Mouse (Mus musculus): Measurements from ENCODE around the gene Ric8b. TPM values are rescaled to one million over a fixed set of nuclear protein-coding genes. Genes with fewer than 3 reads are reported as not detected.
A peak's percentile ranks its signal among the peaks of the same experiment; 100 is the strongest.

Ric8b gene
- polyA plus RNA-seq, 1 experiment from 2014 or later, result 17.8 TPM

DNA sequence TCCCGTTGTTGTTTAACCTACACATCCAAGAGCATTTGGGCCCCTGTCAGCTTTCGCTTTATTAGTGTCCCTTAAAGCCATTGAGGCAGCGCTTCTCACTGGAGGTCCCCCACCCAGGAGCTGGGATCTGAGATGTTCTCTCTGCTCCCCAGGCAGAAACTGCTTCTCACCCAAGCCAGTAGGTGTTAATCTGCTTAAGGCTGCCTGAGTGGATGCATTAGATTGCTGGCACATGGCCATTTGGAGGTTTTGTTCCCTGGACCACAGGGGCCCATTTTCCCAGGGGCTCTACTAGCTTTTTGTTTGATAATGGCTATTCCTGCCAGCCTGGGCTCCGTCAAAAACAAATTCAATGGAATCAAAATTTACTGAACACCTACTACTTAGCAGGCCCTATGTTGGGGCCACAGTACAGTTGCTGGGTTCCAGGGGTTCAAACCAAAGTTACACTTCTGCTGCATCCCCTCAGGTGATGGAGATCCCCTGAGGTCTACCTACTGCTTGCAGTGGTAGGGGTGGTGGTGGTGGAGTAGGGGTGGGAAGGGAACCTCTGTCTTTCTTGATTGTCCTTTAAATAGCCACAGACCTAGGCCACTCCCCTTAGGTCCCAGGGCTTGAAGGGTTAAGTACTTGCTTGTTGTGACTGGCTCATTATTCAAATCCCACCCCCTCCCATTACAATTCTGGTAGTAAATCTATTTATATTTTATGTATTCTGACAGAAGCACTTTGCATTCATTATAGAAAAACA lies 28.1 kb upstream of the Ric8b start:
- ATAC-seq (ENCODE audit: low read depth), result no peak
- peaks cover 12% of the 10 kb centered on the region for H3K4me1 ChIP-seq (replicated peaks; ENCODE audit: control insufficient read depth, insufficient read depth, low read length)
- no peak overlapping the region for H3K4me2 ChIP-seq (ENCODE audit: low read depth, low read length)
- H3K27me3 ChIP-seq (ENCODE audit: control insufficient read depth, insufficient read depth, low read depth, low read length), result peaks cover 3% of the 10 kb centered on the region; the same call in 1 of the 2 replicates
- no peak overlapping the region for H3K9ac ChIP-seq (ENCODE audit: low read length)
- no peak overlapping the region for H3K4me3 ChIP-seq (ENCODE audit: low read length)
- WGBS, result 61% methylated on average over 4 of the region's 4 CpGs
- no peaks in the 10 kb centered on the region for H3K9me3 ChIP-seq (ENCODE audit: control insufficient read depth, low read length)
- no peak overlapping the region for H3K27ac ChIP-seq (ENCODE audit: low read length)
- no peaks in the 10 kb centered on the region for H3K36me3 ChIP-seq (ENCODE audit: control insufficient read depth, insufficient read depth, low read length)

DNA sequence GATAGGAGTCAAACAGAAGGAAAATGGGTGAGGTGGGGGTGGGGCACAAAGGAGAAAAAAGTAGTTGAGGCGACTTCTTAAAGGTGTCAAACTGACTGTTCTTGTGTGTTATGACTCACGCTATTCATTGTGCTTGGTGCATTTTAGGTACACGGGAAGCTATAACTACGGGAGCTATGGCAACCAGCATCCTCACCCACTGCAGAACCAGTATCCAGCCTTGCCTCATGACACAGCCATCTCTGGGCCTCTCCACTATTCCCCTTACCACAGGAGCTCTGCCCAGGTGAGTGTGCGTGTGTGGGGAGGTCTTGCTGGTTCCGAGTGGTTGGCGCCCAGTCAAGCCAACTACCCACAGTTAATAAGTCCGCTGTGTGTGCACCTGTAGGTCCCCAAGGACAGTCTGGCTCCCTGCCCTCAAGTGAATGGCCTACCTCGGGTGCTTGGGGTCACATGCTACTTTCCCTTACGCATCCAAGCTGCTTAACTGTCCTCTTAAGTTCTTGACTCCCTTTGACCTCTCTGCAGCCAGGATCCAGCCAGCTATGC lies 21.5 kb upstream of the Ric8b start:
- Histone ChIP-seq H3K27ac (ENCODE audit: low read length) (no peak overlapping the region), H3K9ac (ENCODE audit: low read length) (no peak overlapping the region), H3K36me3 (ENCODE audit: control insufficient read depth, insufficient read depth, low read length) (no peaks in the 10 kb centered on the region), H3K27me3 (ENCODE audit: control insufficient read depth, insufficient read depth, low read depth, low read length) (no peaks in the 10 kb centered on the region), H3K4me3 (ENCODE audit: low read length) (no peak overlapping the region), H3K9me3 (ENCODE audit: control insufficient read depth, low read length) (no peaks in the 10 kb centered on the region), H3K4me2 (ENCODE audit: low read depth, low read length) (no peak overlapping the region), H3K4me1 (replicated peaks; ENCODE audit: control insufficient read depth, insufficient read depth, low read length) (no peaks in the 10 kb centered on the region)
- WGBS, result 88% methylated on average over 10 of the region's 10 CpGs
- no peak for ATAC-seq (ENCODE audit: low read depth)

DNA sequence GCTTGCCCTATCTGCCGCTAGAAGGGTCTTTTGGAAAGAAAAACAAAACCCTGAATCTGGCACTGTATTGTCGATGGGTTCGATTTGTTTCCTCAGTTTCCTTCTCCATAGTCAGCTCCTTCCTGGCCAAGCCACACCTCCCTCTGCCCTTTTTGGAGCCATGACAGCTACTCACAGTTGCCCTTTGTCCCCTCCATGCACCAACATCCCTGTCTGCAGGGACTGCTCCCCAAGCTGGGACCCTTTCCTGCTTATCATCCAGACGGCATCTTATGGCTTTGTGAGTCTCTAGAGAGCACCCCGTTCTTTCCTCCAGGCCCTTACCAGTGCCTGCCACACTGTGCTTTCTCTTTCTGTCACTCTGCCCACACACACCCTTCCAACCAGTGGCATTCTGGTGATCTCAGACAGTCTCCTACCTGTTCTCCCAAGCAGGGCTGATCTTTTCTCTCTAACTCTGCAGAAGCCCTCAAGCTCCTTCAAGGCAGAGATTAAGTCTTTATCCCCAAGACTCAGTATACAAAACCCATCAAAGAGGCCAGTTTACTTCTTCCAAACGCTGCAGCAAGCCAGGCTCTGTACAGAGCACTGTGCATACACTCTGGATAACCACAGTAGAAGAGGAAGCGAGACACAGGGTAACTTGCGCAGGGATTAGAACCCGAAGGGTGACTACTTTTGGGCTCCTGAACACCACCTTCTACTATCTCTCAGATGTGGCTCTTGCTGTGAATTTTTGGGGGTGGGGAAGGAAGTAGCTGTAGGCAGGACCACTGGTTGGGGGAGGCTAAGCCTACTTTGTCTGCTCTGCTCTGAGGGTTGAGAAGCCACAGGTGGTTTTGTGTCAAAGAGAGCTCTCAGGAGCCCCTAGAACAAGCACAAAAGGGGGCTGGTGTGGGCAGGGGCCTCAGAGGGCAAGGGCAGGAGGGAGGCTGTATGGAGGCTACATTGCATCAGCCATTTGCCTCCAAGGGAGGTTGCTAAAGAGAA lies 20.2 kb upstream of the Ric8b start:
- no peak for ATAC-seq (ENCODE audit: low read depth)
- no peak overlapping the region for H3K4me3 ChIP-seq (ENCODE audit: low read length)
- H3K27ac ChIP-seq (ENCODE audit: low read length), result no peak overlapping the region
- no peak overlapping the region for H3K4me2 ChIP-seq (ENCODE audit: low read depth, low read length)
- WGBS, result 66% methylated on average over 9 of the region's 9 CpGs
- no peaks in the 10 kb centered on the region for H3K9me3 ChIP-seq (ENCODE audit: control insufficient read depth, low read length)
- H3K4me1 ChIP-seq (replicated peaks; ENCODE audit: control insufficient read depth, insufficient read depth, low read length), result no peaks in the 10 kb centered on the region
- H3K36me3 ChIP-seq (ENCODE audit: control insufficient read depth, insufficient read depth, low read length), result no peaks in the 10 kb centered on the region
- no peak overlapping the region for H3K9ac ChIP-seq (ENCODE audit: low read length)
- no peaks in the 10 kb centered on the region for H3K27me3 ChIP-seq (ENCODE audit: control insufficient read depth, insufficient read depth, low read depth, low read length)

DNA sequence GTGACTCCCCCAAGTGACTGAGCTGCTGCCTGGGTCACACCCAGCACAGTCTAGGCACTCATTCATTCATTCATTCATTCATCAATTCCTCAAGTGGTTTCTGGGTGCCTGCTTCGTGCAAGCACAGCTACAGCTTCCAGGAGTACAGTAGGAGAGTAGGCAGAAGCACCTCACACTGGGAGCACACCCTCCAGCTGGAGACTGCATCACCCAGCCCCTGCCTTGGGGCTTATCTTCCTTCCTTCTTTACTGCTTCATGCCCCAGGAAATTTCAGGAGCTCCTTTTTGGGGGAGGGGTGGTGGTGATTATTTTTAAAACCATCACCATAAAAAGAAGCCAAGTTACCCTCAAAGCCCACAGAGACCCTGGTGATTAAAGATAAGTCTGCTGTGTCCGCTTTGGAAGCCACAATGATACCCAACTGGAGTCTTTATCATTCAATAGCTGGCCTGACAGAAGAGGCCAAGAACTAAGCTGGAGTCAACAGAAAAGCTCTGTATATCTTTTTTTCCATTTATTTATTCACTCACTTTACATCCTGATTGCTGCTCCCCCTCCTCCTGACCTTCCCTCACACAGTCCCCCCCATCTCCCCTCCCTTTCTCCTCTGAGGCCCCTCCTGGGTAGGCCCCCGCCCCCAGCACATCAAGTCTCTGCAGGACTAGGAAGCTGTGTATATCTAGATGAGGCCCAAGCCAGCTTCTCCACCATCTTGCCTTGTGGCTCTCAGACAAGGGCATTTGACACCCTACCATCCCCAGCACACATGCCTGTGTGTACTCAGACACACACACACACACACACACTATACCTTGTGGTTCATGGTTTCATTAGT lies 19.1 kb upstream of the Ric8b start:
- Histone ChIP-seq H3K36me3 (ENCODE audit: control insufficient read depth, insufficient read depth, low read length) (no peaks in the 10 kb centered on the region), H3K9me3 (ENCODE audit: control insufficient read depth, low read length) (no peaks in the 10 kb centered on the region), H3K27ac (ENCODE audit: low read length) (no peak overlapping the region), H3K27me3 (ENCODE audit: control insufficient read depth, insufficient read depth, low read depth, low read length) (no peaks in the 10 kb centered on the region), H3K9ac (ENCODE audit: low read length) (no peak overlapping the region), H3K4me3 (ENCODE audit: low read length) (no peak overlapping the region), H3K4me1 (replicated peaks; ENCODE audit: control insufficient read depth, insufficient read depth, low read length) (peaks cover 4% of the 10 kb centered on the region), H3K4me2 (ENCODE audit: low read depth, low read length) (no peak overlapping the region)
- no peak for ATAC-seq (ENCODE audit: low read depth)
- 63% methylated on average over 3 of the region's 3 CpGs for WGBS

DNA sequence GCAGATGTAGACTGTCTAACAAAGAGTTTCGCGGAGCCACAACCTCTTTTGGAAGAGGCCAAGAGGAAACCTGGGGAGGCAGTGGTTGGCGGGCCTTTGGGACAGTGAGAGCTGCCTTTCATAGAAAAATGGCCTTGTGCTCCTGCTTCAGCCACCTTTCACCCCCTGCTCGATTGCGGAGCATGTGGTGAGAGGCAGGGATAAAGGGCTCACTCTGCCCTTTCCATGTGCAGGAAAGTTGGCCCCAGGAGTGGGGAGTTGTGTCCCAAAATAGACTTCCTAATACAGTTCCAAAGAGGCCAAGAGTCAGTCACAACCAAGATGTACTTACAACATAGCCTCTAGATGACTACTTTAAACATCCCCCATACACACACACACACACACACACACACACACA lies 15.7 kb upstream of the Ric8b start:
- Histone ChIP-seq H3K36me3 (ENCODE audit: control insufficient read depth, insufficient read depth, low read length) (no peaks in the 10 kb centered on the region), H3K4me2 (ENCODE audit: low read depth, low read length) (no peak overlapping the region), H3K9ac (ENCODE audit: low read length) (no peak overlapping the region), H3K4me3 (ENCODE audit: low read length) (no peak overlapping the region), H3K27me3 (ENCODE audit: control insufficient read depth, insufficient read depth, low read depth, low read length) (no peaks in the 10 kb centered on the region), H3K9me3 (ENCODE audit: control insufficient read depth, low read length) (no peaks in the 10 kb centered on the region), H3K4me1 (replicated peaks; ENCODE audit: control insufficient read depth, insufficient read depth, low read length) (peaks cover 9% of the 10 kb centered on the region), H3K27ac (ENCODE audit: low read length) (no peak overlapping the region)
- WGBS, result 66% methylated on average over 5 of the region's 5 CpGs
- no peak for ATAC-seq (ENCODE audit: low read depth)

DNA sequence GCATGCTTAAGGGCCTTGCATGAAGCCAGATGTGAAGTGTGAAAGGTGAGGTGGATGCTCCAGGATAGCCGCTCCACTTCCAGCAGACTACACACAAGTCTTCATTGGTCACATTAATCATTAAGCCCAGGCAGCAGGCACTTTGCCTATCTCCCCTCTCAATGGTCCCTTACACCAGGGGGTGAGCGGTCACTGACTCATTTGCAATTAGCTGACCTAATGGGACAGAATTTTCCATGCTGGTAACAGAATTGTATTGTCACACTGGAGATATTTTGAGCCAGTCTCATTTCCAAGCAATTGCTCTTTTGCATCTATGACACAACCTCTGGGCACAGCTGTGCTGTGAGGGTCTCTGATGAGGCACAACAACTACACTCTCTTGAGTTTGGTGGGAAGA lies 15.2 kb upstream of the Ric8b start:
- peaks cover 9% of the 10 kb centered on the region for H3K4me1 ChIP-seq (replicated peaks; ENCODE audit: control insufficient read depth, insufficient read depth, low read length)
- no peak for ATAC-seq (ENCODE audit: low read depth)
- no peaks in the 10 kb centered on the region for H3K9me3 ChIP-seq (ENCODE audit: control insufficient read depth, low read length)
- WGBS, result 66% methylated on average over 2 of the region's 2 CpGs
- no peak overlapping the region for H3K27ac ChIP-seq (ENCODE audit: low read length)
- no peaks in the 10 kb centered on the region for H3K27me3 ChIP-seq (ENCODE audit: control insufficient read depth, insufficient read depth, low read depth, low read length)
- no peak overlapping the region for H3K4me2 ChIP-seq (ENCODE audit: low read depth, low read length)
- no peak overlapping the region for H3K9ac ChIP-seq (ENCODE audit: low read length)
- H3K36me3 ChIP-seq (ENCODE audit: control insufficient read depth, insufficient read depth, low read length), result no peaks in the 10 kb centered on the region
- H3K4me3 ChIP-seq (ENCODE audit: low read length), result no peak overlapping the region

DNA sequence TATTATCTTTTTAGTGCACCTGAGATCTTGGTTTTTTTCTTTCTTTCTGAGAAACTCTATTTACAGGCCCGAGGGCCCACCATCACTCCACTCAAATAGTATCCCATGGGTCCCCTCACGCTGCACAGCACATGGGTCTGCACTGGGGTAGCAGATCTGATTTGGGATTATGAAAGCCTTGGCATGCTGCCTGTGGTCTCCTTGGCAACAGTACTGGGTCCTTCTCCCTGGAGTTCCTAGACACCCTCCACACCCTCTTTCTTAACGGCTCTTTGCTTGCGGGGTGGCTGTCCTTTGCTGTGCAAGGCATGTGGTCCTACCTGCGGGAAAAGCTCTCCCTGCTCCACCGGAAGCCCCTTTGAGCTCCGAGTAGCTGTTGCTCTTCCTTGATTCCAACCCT lies 14.1 kb upstream of the Ric8b start:
- no peaks in the 10 kb centered on the region for H3K36me3 ChIP-seq (ENCODE audit: control insufficient read depth, insufficient read depth, low read length)
- H3K27ac ChIP-seq (ENCODE audit: low read length), result no peak overlapping the region
- no peaks in the 10 kb centered on the region for H3K27me3 ChIP-seq (ENCODE audit: control insufficient read depth, insufficient read depth, low read depth, low read length)
- H3K9ac ChIP-seq (ENCODE audit: low read length), result peak overlapping the region; percentile 1; the same call in 1 of the 2 replicates
- H3K4me2 ChIP-seq (ENCODE audit: low read depth, low read length), result peak overlapping the region; percentile 19
- no peak overlapping the region for H3K4me3 ChIP-seq (ENCODE audit: low read length)
- peaks cover 9% of the 10 kb centered on the region for H3K4me1 ChIP-seq (replicated peaks; ENCODE audit: control insufficient read depth, insufficient read depth, low read length)
- peak; percentile 71 for ATAC-seq (ENCODE audit: low read depth)
- 23% methylated on average over 7 of the region's 7 CpGs for WGBS
- H3K9me3 ChIP-seq (ENCODE audit: control insufficient read depth, low read length), result no peaks in the 10 kb centered on the region

DNA sequence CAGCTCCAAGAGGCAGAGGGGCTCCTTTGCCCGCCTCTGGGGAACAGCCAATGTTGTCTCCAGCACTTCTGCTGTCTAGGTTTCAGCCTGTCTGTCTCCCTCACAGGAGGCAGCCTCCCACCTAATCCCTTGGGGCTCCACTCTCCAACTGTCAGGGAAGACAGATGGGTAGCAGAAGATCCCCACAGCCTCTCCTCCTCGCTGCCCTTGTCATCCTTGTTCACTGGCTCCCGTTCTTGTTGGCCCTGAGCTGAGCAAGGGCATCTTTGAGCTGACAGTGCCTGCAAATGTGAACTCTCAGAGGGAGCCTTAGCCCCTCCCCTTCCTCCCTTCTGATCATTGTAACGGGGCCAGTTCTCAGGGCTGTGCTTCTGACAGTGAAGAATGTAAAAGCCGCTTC lies 13.7 kb upstream of the Ric8b start:
- Histone ChIP-seq H3K27me3 (ENCODE audit: control insufficient read depth, insufficient read depth, low read depth, low read length) (no peaks in the 10 kb centered on the region), H3K4me1 (replicated peaks; ENCODE audit: control insufficient read depth, insufficient read depth, low read length) (peaks cover 9% of the 10 kb centered on the region), H3K4me3 (ENCODE audit: low read length) (no peak overlapping the region), H3K9ac (ENCODE audit: low read length) (peak overlapping the region; percentile 1; the same call in 1 of the 2 replicates), H3K9me3 (ENCODE audit: control insufficient read depth, low read length) (no peaks in the 10 kb centered on the region), H3K4me2 (ENCODE audit: low read depth, low read length) (peak overlapping the region; percentile 19), H3K27ac (ENCODE audit: low read length) (no peak overlapping the region), H3K36me3 (ENCODE audit: control insufficient read depth, insufficient read depth, low read length) (no peaks in the 10 kb centered on the region)
- WGBS, result 6% methylated on average over 5 of the region's 5 CpGs
- ATAC-seq (ENCODE audit: low read depth), result peak; percentile 43; the same call in 1 of the 2 replicates

Measured in lung, embryonic 16.5 days (tissue).